Mouse (Mus musculus) MEL (cell line): ENCODE results near the gene Abhd4. TPM values are rescaled to one million over a fixed set of nuclear protein-coding genes. Genes with fewer than 3 reads are reported as not detected.
A peak's percentile ranks its signal among the peaks of the same experiment; 100 is the strongest.

Experiments used
- DNase-seq: peaks from one replicate; pipeline ENCODE4 v3.0.0; 2011; ENCODE audit warnings: low read depth, low spot score
- H3K27ac ChIP-seq: 2 replicates; pipeline ENCODE4 v1.5.1; 2012; ENCODE audit warnings: low read depth, mild to moderate bottlenecking, control low read depth, low read length, moderate library complexity; ENCODE audit not compliant: control insufficient read depth
- H3K27me3 ChIP-seq, 2 experiments: fragments of 150-350 bp in 1 of 2; sonication (generic) in 1 of 2; 2 replicates each; pipeline ENCODE4 v1.6.1; 2012; ENCODE audit warnings: low read length in 2 of 2, mild to moderate bottlenecking in 2 of 2, improper control_type of control experiment in 1 of 2, moderate library complexity in 1 of 2; ENCODE audit not compliant: insufficient read depth in 2 of 2, control insufficient read depth in 1 of 2
- H3K36me3 ChIP-seq, 2 experiments: 2 replicates each; pipeline ENCODE4 v1.6.1; 2012 to 2014; ENCODE audit warnings: low read length in 2 of 2, improper control_type of control experiment in 1 of 2, inconsistent platforms in 1 of 2, mild to moderate bottlenecking in 1 of 2; ENCODE audit not compliant: insufficient read depth in 2 of 2, control insufficient read depth in 1 of 2
- H3K4me1 ChIP-seq, 2 experiments: fragments of 150-350 bp in 1 of 2; sonication (generic) in 1 of 2; 2 replicates each; pipeline ENCODE4 v1.6.1; 2012; ENCODE audit warnings: low read length in 2 of 2, improper control_type of control experiment in 1 of 2, mild to moderate bottlenecking in 1 of 2; ENCODE audit not compliant: insufficient read depth in 2 of 2, control insufficient read depth in 1 of 2
- H3K4me3 ChIP-seq, 2 experiments: fragments of 150-350 bp in 1 of 2; sonication (generic) in 1 of 2; 2 replicates each; pipeline ENCODE4 v1.5.1; 2012; ENCODE audit warnings: low read depth in 2 of 2, low read length in 2 of 2, mild to moderate bottlenecking in 2 of 2, moderate library complexity in 2 of 2, control low read depth in 1 of 2, improper control_type of control experiment in 1 of 2; ENCODE audit not compliant: control insufficient read depth in 1 of 2, insufficient read depth in 1 of 2
- H3K79me2 ChIP-seq: 2 replicates; pipeline ENCODE4 v1.6.1; 2012; ENCODE audit warnings: mild to moderate bottlenecking, low read length, moderate library complexity; ENCODE audit not compliant: control insufficient read depth, poor library complexity, insufficient read depth
- H3K9ac ChIP-seq: 2 replicates; pipeline ENCODE4 v1.6.1; 2012; ENCODE audit warnings: low read depth, mild to moderate bottlenecking, control low read depth, low read length, moderate library complexity; ENCODE audit not compliant: control insufficient read depth, poor library complexity, severe bottlenecking
- H3K9me3 ChIP-seq: fragments of 150-350 bp; sonication (generic); replicated peaks from 2 replicates; pipeline ENCODE4 v1.6.1; 2012; ENCODE audit warnings: mild to moderate bottlenecking, low read length, improper control_type of control experiment, moderate library complexity; ENCODE audit not compliant: insufficient read depth
- CHD2 ChIP-seq: IDR thresholded peaks from 2 replicates; pipeline ENCODE4 v1.6.1; 2011; ENCODE audit warnings: low read length, improper control_type of control experiment
- CTCF ChIP-seq, 3 experiments: IDR thresholded peaks in 2 of 3; conservative IDR thresholded peaks in 1 of 3; 2 replicates each; pipeline ENCODE4 v1.5.1; 2011 to 2012; ENCODE audit warnings: low read length in 3 of 3, low read depth in 2 of 3, mild to moderate bottlenecking in 2 of 3, improper control_type of control experiment in 1 of 3, inconsistent platforms in 1 of 3, mixed read lengths in 1 of 3, moderate library complexity in 1 of 3; ENCODE audit not compliant: control insufficient read depth in 1 of 3, insufficient read depth in 1 of 3, poor library complexity in 1 of 3, severe bottlenecking in 1 of 3
- EP300 ChIP-seq, 2 experiments: IDR thresholded peaks; 2 replicates each; pipeline ENCODE4 v1.6.1; 2011; ENCODE audit warnings: improper control_type of control experiment in 2 of 2, low read length in 2 of 2, low read depth in 1 of 2, mild to moderate bottlenecking in 1 of 2
- ETS1 ChIP-seq: IDR thresholded peaks from 2 replicates; pipeline ENCODE4 v1.6.1; 2012; ENCODE audit warnings: low read depth, mild to moderate bottlenecking, inconsistent platforms, low read length, improper control_type of control experiment, moderate library complexity
- GATA1 ChIP-seq: IDR thresholded peaks from 2 replicates; pipeline ENCODE4 v1.6.1; 2011; ENCODE audit warnings: low read depth, low read length, improper control_type of control experiment
- JUND ChIP-seq: IDR thresholded peaks from 2 replicates; pipeline ENCODE4 v1.6.1; 2011; ENCODE audit warnings: low read depth, mild to moderate bottlenecking, improper control_type of control experiment, low read length
- MAFK ChIP-seq: IDR thresholded peaks from 2 replicates; pipeline ENCODE4 v1.6.1; 2011; ENCODE audit warnings: low read depth, mild to moderate bottlenecking, low read length, improper control_type of control experiment, borderline replicate concordance
- MAX ChIP-seq: IDR thresholded peaks from 2 replicates; pipeline ENCODE4 v1.6.1; 2011; ENCODE audit warnings: low read length, improper control_type of control experiment
- MAZ ChIP-seq: IDR thresholded peaks from 2 replicates; pipeline ENCODE4 v1.6.1; 2012; ENCODE audit warnings: low read depth, mild to moderate bottlenecking, inconsistent platforms, low read length, improper control_type of control experiment
- MXI1 ChIP-seq: IDR thresholded peaks from 2 replicates; pipeline ENCODE4 v1.6.1; 2011; ENCODE audit warnings: mild to moderate bottlenecking, low read depth, low read length, improper control_type of control experiment
- MYC ChIP-seq: IDR thresholded peaks from 2 replicates; pipeline ENCODE4 v1.6.1; 2011; ENCODE audit warnings: low read depth, mild to moderate bottlenecking, low read length, improper control_type of control experiment, moderate library complexity
- POLR2AphosphoS5 ChIP-seq: IDR thresholded peaks from 2 replicates; pipeline ENCODE4 v1.6.1; 2012; ENCODE audit warnings: low read depth, borderline replicate concordance, mild to moderate bottlenecking, inconsistent platforms, low read length, moderate library complexity, mixed read lengths
- RAD21 ChIP-seq: IDR thresholded peaks from 2 replicates; pipeline ENCODE4 v1.6.1; 2011; ENCODE audit warnings: mild to moderate bottlenecking, low read depth, low read length, improper control_type of control experiment
- RCOR1 ChIP-seq: IDR thresholded peaks from 2 replicates; pipeline ENCODE4 v1.6.1; 2012; ENCODE audit warnings: low read depth, mild to moderate bottlenecking, inconsistent platforms, low read length, improper control_type of control experiment
- SMC3 ChIP-seq: IDR thresholded peaks from 2 replicates; pipeline ENCODE4 v1.6.1; 2011; ENCODE audit warnings: low read depth, low read length, improper control_type of control experiment
- TAL1 ChIP-seq: IDR thresholded peaks from 2 replicates; pipeline ENCODE4 v1.6.1; 2012; ENCODE audit warnings: mild to moderate bottlenecking, inconsistent platforms, low read length, moderate library complexity, mixed read lengths
- TCF12 ChIP-seq: IDR thresholded peaks from 2 replicates; pipeline ENCODE4 v1.6.1; 2014; ENCODE audit warnings: low read depth, mild to moderate bottlenecking, inconsistent platforms, low read length, improper control_type of control experiment, moderate library complexity
- UBTF ChIP-seq: IDR thresholded peaks from 2 replicates; pipeline ENCODE4 v1.6.1; 2012; ENCODE audit warnings: low read depth, mild to moderate bottlenecking, inconsistent platforms, low read length, improper control_type of control experiment, moderate library complexity, borderline replicate concordance; ENCODE audit not compliant: insufficient read depth
- polyA plus RNA-seq, 2 experiments: library from polyadenylated mRNA; stranded (reverse) in 1 of 2; unstranded in 1 of 2; fragments of >175 nt in 1 of 2; fragments of >200 nt in 1 of 2; gene quantifications; 2 replicates each; pipeline versions ENCODE4 v1.2.1 to v1.2.4; 2012; ENCODE audit warnings: low replicate concordance in 2 of 2, low read depth in 1 of 2; ENCODE audit not compliant: insufficient read length in 2 of 2, insufficient read depth in 1 of 2, missing spikeins in 1 of 2
- total RNA-seq: library from RNA; depleted of rRNA; stranded (reverse); fragments of 300-350 nt; gene quantifications from 2 replicates; pipeline ENCODE4 v1.2.3, GENCODE M21; 2012

Abhd4 gene
- total and polyA plus RNA-seq, 3 experiments: 13.1 to 32.0 TPM; not detected in 1

DNA sequence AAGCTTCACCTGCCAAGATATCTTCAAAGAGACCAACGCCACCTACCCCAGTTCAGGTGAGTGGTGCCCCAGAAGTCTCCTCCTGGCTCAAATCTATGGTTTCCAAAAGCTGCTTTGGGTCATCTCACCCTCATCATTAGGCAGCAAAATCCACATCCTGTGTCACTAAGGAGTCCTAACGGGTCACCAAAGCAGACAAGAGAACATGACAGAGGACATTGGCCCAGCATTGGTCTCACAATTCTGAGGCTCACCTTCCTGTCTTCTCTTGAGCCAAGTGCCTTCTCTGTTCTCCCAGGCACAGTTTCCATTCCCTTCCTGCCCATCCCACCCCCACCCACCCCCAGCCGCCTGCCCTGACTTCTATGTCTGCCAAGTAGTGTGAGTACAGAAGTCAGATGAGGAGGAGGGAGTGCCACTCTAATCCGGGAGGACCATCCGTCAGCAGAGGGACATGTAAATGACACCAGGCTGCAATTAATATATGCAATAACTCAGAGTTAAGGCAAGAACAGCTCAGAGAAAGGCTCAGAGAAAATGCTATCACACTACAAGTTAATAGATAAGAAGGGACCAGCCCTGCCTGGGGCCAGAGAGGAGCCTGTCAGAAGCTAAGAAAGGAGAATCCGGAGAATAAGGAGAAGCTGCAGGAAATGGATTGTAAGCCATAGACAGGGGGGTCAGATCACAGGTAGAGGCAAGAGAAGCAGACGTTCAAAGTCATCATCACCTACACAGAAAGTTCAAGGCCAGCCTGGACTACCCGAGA lies 33.1 kb upstream of the Abhd4 start:
- H3K9me3 ChIP-seq: no peaks in the 10 kb centered on the region
- TF ChIP-seq UBTF (no peak), EP300 (IDR thresholded peaks at IDR 0.05; ENCODE audit: low read depth in 1 of 2, low read length in 2 of 2) (peak; percentile 50 to 61), TAL1 (no peak), MXI1 (peak; percentile 30; the same call in 1 of the 2 replicates), ETS1 (peak; percentile 45; the same call in 1 of the 2 replicates), SMC3 (0 out of 2 replicates have a peak, but pooled peaks have one; percentile 18), CTCF (IDR thresholded peaks at IDR 0.05 in 2 of 3, conservative IDR thresholded peaks at IDR 0.05 in 1 of 3; ENCODE audit: control insufficient read depth in 1 of 3, insufficient read depth in 1 of 3, low read depth in 2 of 3, low read length in 3 of 3, poor library complexity in 1 of 3, severe bottlenecking in 1 of 3) (no peak), MAX (no peak), GATA1 (peak; percentile 66), TCF12 (peak; percentile 55; the same call in 1 of the 2 replicates), MAZ (no peak), RAD21 (no peak; the same call in 1 of the 2 replicates), JUND (no peak)
- TF ChIP-seq, all 39 proteins: peak for 6
- peak; percentile 40 for DNase-seq
- peak overlapping the region; percentile 29; the same call in 1 of the 2 replicates for H3K27ac ChIP-seq
- no peaks in the 10 kb centered on the region for H3K79me2 ChIP-seq
- peaks cover 0 to 14% of the 10 kb centered on the region in 2 experiments; a peak in 2 of 4 replicates for H3K36me3 ChIP-seq
- H3K4me3 ChIP-seq: peak overlapping the region in 1 of 2 experiments; percentile 7; a peak in 1 of 4 replicates
- peaks cover 7 to 28% of the 10 kb centered on the region in 2 experiments for H3K4me1 ChIP-seq
- no peaks in the 10 kb centered on the region for H3K27me3 ChIP-seq
- no peak overlapping the region for H3K9ac ChIP-seq

DNA sequence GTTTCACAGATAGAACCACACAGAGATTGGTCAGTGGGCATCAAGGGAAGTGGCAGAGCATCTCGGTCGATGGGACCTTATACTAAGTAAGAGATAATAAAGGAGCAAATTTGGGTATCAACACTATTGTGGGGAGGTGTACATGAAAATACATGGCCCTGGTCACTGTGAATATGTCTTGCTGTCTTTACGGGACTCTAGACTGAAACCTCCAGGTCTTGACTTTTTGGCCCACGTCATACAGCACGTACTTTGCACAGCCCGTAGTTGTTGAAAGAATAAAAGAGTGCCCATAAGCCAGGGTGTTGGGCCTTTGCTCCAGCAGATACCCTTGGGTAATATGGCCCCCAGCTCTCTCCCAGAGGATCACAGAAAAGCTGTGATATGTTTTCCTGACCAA lies 32.3 kb upstream of the Abhd4 start:
- peak overlapping the region; percentile 29; the same call in 1 of the 2 replicates for H3K27ac ChIP-seq
- DNase-seq: no peak

More for the DNA sequence above, 32.3 kb upstream of the Abhd4 start:
- Histone ChIP-seq H3K9me3 (no peaks in the 10 kb centered on the region), H3K4me3 (no peak overlapping the region), H3K9ac (no peak overlapping the region), H3K27me3 (no peaks in the 10 kb centered on the region)
- TF ChIP-seq TCF12 (no peak), CHD2 (no peak), RCOR1 (no peak), MAX (no peak), MAFK (no peak), POLR2AphosphoS5 (no peak), MYC (no peak), GATA1 (no peak)
- TF ChIP-seq, all 39 proteins: peak for 0
- Histone ChIP-seq H3K4me1 (peaks cover 8 to 30% of the 10 kb centered on the region in 2 experiments), H3K79me2 (no peaks in the 10 kb centered on the region), H3K36me3 (peaks cover 0 to 15% of the 10 kb centered on the region in 2 experiments; a peak in 2 of 4 replicates)
